Mouse (Mus musculus) testis, postnatal 14 days (tissue): ENCODE measurements around the gene Fga.

Source experiments
- DNase-seq: peaks from one replicate; pipeline ENCODE4 v3.0.0; 2021; ENCODE audit warnings: low spot score

Gene Fga

DNA sequence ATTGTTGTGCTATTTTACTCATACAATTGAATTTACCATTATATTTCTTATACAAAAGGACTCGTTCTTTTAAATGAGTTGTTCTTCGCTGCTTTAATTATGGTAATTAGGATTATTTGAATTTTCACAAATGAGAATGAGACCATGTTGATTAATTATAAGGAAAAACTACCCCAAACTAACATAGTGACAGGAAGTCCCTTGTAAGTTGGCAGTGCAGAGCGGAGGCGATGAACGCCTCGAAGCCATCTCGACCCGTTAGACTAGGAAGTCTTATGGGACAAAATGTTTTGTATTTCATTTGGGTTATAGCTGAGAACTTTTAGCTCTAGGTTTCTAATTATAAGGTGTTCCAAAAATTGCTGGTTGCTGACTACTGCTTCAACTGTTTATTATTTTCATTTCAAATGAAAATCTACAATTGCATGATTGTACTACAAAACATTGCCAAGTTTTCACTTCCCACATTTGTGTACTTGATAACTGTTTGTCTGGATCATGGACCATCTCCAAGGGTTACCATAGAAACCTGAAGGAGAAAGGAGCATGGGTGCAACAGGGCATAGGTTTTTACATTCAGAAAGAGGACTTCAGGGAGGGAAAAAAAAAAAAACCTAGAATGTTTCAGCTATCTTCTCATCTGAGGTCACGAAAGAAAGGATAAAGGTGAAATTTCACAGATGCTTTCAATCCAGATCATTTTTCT is 1.8 kb downstream of the Fga start:
- no peak for DNase-seq

GRCm38 (mm10) chr3:83030331-83030730 is 4.5 kb downstream of the Fga start:
- no peak for DNase-seq

- DNase-seq, result no peak
Measured at GRCm38 (mm10) chr3:83032746-83033308, 7.0 kb downstream of the Fga start.

- DNase-seq, result no peak
Measured at GRCm38 (mm10) chr3:83033801-83034200, 7.9 kb downstream of the Fga start.

DNA sequence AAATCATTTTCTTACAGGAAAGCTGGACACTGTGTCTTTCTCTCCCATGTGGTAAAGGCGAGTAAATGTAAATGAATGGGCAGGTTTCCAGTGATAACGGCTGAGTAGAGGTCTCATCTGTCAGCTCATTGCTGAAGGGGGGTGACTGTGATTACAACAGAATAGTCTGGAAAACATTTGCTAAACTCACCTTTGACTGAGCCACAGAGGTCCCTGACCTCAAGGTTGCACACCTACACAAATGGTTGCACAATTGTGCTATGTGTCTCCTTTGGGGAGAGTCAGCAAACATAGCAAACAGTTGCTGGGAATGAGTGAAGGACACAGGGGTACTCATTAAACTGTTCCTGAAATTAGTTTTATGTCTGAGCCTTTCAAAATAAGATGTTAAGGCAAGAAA is 13.0 kb downstream of the Fga start:
- DNase-seq, result no peak

DNA sequence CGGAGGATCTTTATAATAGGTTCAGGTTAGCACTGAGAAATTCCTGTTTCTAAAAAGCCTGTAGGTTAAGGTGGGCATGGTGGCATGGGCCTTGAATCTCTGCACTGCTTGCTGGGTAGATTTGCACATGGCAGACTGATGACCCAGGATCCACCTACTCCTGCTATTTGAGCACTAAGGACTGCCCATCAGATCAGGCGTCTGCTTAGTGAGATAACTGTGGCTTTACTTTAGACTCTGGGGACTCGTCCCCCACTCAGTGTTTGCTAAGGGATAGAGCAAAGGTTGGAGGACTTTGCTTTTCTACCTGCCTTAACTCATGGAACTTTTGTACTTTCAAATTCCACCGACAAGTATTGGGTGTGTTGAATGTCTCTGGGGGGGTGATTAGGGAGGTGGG is 13.8 kb downstream of the Fga start:
- no peak for DNase-seq

DNA sequence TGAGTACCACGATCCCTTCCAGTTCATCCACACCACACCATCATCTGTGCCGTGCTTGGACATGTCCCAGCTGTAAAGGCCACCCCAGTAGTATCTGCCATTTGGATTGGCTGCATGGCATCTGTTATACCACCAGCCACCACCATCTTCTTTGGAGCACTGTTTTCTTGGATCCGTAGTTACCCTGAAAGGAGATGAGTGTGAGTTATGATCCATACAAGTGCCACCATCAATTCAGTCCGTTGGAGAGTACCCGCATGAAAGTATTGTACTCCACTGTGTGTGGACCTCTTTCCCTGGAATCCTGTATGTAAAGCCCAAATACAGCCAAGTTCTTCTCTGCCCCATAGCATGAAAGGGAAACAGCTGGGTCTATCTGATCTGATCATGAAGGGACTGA is 16.6 kb downstream of the Fga start:
- no peak for DNase-seq

GRCm38 (mm10) chr3:83046649-83047048 is 20.8 kb downstream of the Fga start:
- DNase-seq, result no peak

- no peak for DNase-seq
Measured at GRCm38 (mm10) chr3:83049680-83050079, 23.8 kb downstream of the Fga start, which contains the start of gene Fgb. TSS of gene Fgb (minus strand) at chr3:83049863.

- DNase-seq, result no peak
Measured at GRCm38 (mm10) chr3:83050661-83051060, 24.8 kb downstream of the Fga start.

DNA sequence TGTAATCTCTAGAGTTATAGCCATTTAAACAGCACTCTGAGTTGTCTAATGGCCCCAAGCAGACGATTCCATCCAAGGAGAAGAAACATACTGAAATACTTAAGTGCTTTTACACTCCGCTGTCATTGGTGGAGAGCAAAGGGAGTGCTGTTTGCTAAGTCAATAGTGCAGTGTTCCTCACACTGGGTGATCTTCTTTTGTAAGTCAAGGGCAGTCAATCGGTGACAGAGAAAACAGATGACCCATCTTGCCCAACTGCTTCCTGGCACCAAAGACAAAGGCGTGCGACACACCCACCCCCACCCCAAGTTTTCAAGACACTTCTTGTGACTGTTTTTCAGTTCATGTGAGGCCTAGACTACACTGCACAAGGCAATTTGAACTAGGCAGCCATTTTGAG is 26.2 kb downstream of the Fga start:
- DNase-seq, result no peak

- no peak for DNase-seq
Measured at GRCm38 (mm10) chr3:83053126-83053525, 27.2 kb downstream of the Fga start.

- DNase-seq, result no peak
Measured at GRCm38 (mm10) chr3:83053758-83054157, 27.9 kb downstream of the Fga start.

- no peak for DNase-seq
Measured at GRCm38 (mm10) chr3:83054759-83055158, 28.9 kb downstream of the Fga start.

- DNase-seq, result peak; percentile 98
Measured at GRCm38 (mm10) chr3:83055281-83056038, 29.6 kb downstream of the Fga start, which contains the start of gene Plrg1. TSS of gene Plrg1 (plus strand) at chr3:83055522.

- no peak for DNase-seq
Measured at GRCm38 (mm10) chr3:83057046-83057445, 31.2 kb downstream of the Fga start.

GRCm38 (mm10) chr3:83067920-83068319 is 42.0 kb downstream of the Fga start:
- DNase-seq, result no peak

DNA sequence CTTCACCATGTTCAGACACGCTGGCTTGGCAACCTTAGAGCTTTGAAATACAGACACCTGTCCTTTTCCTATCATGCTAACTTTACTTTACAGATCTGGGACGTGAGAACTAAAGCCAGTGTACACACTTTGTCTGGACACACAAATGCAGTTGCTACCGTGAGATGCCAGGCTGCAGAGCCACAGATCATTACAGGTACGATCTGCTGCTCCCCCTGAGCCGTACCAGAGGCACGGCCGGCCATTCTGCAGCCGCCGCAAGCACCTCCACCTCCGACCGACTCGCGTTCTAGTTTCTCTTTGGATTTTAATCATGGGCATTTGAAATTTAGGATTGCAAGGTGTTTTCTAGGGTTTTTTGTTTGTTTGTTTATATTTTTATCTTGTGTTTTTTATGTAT is 43.0 kb downstream of the Fga start:
- no peak for DNase-seq

DNA sequence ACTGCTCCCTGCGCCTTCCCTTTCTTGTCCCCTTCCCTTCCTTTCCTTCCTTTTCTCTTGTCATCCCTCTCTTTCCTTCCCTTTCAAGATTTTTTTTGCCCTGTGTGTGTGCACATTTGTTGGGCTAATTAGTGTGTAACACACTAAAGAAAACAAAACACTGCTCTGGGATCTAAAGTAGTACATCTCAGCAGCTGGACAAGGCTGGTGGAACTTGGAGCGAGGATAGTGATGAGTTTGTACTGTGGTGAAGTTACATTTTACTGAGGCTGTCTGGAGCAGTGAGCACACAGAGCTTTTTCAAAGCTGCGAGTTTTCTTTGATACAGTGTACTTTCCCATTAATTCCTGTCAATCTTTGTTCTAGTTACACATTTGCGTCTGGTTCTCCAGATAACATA is 44.4 kb downstream of the Fga start:
- no peak for DNase-seq

- DNase-seq, result no peak
Measured at GRCm38 (mm10) chr3:83076563-83076962, 50.7 kb downstream of the Fga start.

DNA sequence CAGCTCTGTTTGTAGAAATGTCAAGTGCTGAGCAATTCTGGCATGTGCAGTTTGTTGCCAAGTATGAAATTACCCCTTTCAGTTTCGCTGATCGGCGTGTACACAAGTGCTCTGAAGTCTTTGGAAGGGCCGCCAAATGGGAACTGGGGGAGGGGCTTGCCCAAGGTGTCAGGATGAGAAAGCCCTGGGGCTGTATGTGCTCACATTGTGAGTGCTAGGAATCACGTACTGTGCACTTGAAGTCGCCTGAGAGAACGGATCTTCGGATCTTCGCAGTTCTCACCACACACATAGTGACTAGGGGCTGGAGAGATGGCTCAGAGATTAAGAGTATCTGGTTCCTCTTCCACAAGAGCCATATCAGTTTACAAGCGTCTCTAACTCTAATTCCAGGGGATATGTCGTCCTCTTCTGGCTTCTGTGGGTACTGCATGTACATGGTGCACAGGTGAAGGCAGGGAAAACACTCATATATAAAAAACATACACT is 54.7 kb downstream of the Fga start:
- DNase-seq, result no peak
